Mouse (Mus musculus): ENCODE data around the gene Rhebl1.
"Not testable (repeated sequence)": the region's sequence is repeated elsewhere in the genome, so short reads cannot be mapped to it uniquely, and the experiment has no call there.

Gene Rhebl1

GRCm38 (mm10) chr15:98893940-98894745, at the start of gene Rhebl1:
Gene Rhebl1 (minus strand): TSS chr15:98894540.
- no peak for DNase-seq (ENCODE audit: low read depth, low spot score)

DNA sequence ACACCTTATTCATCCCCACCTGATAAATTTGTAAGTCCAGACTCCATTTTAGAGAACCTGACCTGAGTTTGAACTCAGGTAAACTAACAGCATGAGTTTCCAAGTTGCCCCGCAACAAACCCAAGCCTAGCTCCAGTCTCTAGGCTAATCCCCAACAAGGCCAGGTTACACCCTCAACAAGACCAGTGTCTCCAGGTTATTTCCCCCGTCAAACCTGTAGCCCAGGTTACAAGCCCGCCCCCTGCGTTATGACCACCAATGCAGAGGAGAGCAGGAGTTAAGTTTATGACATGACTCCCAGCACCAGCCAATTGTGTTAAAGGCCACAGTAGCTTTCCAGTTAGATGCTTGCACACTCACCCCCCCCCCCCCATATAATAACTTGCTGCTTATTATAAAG, 48.8 kb upstream of the Rhebl1 start:
- no peak for DNase-seq (ENCODE audit: low read depth, low spot score)

DNA sequence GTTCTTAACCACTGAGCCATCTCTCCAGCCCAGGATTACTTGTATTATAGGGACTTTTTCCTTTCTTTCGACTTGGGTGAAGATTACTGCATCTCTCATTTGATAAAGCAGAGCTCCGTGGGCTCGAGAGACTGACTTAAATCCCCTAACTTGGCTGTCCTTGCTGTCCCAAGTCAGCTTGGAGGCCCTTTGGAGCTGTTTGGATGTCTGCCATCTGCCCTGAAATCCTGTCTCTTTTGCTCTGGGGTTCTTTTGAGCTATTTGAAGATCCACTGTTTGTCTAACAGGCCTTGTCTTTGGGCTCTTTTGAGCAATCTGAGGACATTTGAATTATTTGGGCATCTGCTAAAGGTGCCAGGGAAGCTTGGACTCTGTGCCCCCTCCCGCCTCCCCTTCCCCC, 47.7 kb upstream of the Rhebl1 start:
- no peak for DNase-seq (ENCODE audit: low read depth, low spot score)

DNA sequence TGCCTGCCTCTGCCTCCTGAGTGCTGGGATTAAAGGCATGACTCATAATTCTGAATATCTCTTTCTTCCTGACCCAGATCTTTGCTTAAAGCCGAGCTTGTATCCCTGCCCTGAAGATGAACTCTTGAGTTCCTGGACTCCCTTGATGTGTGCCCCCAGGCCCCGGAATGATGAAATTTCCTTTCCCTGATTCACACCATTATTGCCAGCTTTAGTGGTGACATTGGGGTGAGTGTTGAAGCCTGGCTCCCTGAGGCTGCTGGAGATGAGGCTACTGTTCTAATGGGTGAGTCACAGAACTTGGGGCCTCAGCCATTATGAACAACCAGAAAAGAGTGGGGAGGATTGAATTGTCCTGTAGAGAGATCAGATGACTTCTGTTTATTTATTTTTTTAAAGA, 47.2 kb upstream of the Rhebl1 start:
- DNase-seq (ENCODE audit: low read depth, low spot score): no peak

GRCm38 (mm10) chr15:98940816-98941215, 46.5 kb upstream of the Rhebl1 start:
- no peak for DNase-seq (ENCODE audit: low read depth, low spot score)

DNA sequence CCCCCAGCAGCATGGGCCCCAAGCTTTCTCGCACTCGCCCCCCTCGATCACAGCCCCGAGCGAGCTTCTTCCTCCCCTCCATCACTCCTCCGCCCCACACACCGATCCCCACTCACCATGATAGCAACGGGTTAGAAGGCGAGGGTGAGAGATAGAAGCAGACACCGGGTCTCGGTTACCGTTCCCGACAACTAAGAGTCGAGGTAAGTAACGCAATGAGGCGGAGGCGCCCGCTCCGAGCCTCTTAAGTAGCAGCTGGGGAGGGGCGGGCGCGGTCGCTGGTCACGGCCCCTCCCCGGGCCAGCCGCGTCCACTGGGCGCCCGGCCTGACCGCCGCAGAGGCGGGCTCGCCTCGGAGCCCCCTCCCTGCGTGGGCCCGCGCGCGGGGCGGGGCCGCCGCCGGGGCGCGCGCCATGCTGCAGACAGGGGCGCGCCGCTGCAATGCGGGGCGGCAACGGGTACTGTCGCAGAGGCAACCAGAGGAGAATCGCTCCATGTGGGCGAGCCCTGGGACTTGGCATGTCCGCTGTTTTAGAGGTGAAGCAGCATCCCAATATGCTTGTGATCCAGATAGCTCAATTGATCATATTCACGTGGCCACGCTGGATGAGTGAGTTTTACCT, 40.0 kb upstream of the Rhebl1 start, which contains the start of gene Tuba1b:
TSS of gene Tuba1b (minus strand) at position 349 of the 623 bp plus-strand sequence.
- peak; percentile 86 for DNase-seq (ENCODE audit: low read depth, low spot score)

GRCm38 (mm10) chr15:98933833-98934216, 39.5 kb upstream of the Rhebl1 start:
- DNase-seq (ENCODE audit: low read depth, low spot score): peak; percentile 96

DNA sequence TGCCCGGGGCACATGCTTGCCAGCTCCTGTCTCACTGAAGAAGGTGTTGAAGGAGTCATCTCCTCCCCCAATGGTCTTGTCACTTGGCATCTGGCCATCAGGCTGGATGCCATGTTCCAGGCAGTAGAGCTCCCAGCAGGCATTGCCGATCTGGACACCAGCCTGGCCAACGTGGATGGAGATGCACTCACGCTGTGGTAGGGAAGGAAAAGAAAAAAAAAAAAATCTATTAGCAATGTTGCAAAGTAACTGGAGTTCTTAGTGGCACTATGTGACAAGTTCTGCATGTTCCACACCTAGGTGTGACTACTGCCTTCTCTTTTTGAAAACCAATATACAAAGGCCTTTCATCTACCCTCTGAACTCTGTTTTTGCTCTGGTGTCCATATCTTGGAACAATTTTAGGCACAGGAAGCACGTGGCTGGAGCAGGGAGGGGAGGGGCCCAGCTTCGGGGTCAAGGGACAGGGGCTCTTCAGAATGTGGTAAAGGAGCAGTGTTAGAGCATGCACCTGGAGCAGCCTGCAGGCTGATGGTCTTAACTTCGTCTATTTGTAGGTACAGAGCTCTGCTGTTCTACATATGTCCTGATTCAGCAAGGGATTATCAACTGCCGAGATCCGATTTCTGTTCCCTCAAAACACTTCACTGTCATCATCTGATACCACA, 38.8 kb upstream of the Rhebl1 start:
- DNase-seq (ENCODE audit: low read depth, low spot score): not testable (repeated sequence)

DNA sequence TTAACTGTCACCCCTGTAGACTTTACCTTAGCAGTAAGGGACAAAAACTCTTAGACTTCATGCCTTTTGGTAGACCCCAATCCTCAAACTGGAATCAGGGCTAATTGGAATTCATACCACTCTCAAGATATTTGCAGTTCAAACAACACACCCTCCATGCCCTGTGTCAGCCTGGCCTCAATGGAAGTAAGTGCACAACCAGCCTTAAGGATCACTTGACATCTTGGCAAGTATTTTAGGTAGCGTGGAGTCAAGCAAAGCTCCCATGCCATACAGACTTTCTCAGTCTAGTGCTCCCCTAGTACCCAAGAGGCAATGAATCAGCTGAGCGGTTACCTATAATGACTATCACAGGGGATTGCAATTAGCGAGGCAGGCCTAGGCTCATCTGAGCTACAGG, 36.7 kb upstream of the Rhebl1 start:
- no peak for DNase-seq (ENCODE audit: low read depth, low spot score)

- DNase-seq (ENCODE audit: low read depth, low spot score): no peak
Observed at GRCm38 (mm10) chr15:98930017-98930734, 35.8 kb upstream of the Rhebl1 start.

GRCm38 (mm10) chr15:98928598-98929240, 34.4 kb upstream of the Rhebl1 start:
- DNase-seq (ENCODE audit: low read depth, low spot score): no peak

- DNase-seq (ENCODE audit: low read depth, low spot score): no peak
Observed at GRCm38 (mm10) chr15:98927566-98927965, 33.2 kb upstream of the Rhebl1 start.

GRCm38 (mm10) chr15:98924682-98925081, 30.3 kb upstream of the Rhebl1 start:
- no peak for DNase-seq (ENCODE audit: low read depth, low spot score)

GRCm38 (mm10) chr15:98923031-98923537, 28.7 kb upstream of the Rhebl1 start:
- no peak for DNase-seq (ENCODE audit: low read depth, low spot score)

GRCm38 (mm10) chr15:98922581-98922980, 28.2 kb upstream of the Rhebl1 start:
- no peak for DNase-seq (ENCODE audit: low read depth, low spot score)

DNA sequence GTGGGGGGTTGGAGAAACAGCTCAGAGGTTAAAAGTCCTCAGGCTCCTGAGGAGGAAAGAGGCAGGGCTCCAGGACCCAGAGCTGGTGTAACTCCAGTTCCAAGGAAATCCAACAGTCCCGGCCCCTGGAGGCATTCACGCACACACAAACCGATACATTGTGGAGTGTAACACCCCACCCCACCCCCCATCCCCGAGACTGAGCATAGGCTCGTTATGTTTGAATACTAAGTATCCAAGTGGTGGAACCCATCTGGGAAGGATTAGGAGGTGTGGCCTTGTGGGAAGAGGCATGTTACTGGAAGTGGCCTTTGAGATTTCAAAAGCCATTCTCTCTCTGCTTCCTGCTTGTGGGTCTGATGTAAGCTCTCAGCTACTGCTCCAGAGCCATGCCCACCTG, 27.2 kb upstream of the Rhebl1 start:
- DNase-seq (ENCODE audit: low read depth, low spot score): no peak

DNA sequence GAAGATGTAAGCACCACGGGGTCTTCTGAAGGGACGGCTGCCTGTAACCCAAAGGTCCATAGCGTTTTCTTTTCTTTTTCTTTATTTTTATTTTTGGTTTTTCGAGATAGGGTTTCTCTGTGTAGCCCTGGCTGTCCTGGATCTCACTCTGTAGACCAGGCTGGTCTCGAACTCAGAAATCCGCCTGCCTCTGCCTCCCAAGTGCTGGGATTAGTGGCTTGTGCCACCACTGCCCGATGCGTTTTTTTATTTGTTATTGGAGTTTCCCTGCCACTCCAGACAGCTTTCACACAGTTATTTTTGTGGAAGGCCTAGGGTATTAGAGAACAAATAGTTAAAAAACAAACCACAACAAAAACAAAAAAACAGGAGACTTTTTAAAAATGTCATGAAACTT, 24.2 kb upstream of the Rhebl1 start:
- DNase-seq (ENCODE audit: low read depth, low spot score): not testable (repeated sequence)

DNA sequence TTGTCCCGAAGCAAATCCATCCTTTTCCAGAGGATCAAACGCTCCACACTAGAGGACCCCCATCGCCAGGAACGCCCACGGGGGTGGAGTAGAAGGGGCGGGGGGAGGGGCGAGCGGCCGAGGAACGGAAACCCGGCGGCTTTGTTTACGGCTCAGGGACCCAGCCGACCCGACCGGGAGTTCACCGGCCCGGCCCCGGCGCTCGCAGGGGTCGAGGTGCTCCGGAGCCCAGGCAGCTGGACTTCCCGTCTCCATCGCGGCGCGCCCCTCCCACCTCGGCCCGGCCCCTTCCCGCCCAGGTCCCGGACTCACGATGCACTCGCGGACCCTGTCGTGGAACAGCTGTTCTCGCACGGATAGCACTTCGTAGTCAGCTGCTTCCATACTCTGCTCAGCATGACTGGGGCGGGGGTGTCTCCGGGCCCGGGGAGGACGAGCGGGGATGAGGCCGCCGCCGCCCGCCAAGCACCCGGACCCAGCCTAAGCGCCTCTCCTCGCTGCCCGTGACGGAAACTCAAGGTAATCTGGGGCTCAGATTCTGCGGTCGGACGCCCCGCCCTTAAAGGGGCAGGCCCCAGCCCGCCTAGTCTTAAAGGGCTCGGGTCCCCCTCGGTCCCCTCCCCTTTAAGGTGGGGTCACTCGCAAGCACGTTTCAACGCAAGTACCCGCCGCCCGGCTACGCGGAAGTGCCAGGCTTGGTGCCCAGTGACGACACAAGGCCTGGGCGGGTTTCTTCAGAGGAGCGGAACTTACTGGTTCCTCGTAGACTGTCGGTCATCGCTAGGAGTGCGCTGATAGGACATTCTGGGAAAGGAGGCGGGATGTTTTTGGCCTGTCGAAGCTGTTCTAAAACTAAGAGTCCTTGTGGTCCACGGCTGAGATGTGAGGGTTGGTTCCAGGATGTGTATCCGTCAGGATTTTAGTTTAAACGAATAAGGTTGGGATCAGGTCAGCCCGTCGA, 23.5 kb upstream of the Rhebl1 start, which contains the start of gene Lmbr1l:
TSS of gene Lmbr1l (minus strand) at position 694 of the 961 bp plus-strand sequence.
- DNase-seq (ENCODE audit: low read depth, low spot score): peak; percentile 99

DNA sequence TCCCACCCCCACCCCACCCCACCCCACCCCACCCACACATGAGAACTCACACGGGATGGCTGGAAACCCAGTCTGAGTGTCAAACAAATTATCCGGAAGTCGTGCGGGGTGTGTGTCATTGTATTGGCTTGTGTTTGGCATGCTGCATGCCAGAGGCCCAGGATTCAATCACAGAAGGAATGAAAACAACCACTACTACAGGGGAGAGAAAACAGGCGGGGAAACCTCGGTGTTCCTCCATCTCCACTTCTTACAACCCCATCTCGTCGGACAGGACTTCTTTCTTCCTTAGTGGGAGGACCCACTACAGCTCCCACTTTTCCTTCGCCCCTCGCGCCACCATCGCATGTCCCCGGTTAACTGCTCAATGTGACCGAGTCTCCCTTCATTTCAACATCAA, 22.8 kb upstream of the Rhebl1 start:
- no peak for DNase-seq (ENCODE audit: low read depth, low spot score)

GRCm38 (mm10) chr15:98916016-98916415, 21.7 kb upstream of the Rhebl1 start:
- no peak for DNase-seq (ENCODE audit: low read depth, low spot score)

Data from brain, embryonic 18.5 days (tissue).